Mouse (Mus musculus): ENCODE results near the gene Cacng5.

The Cacng5 gene

GRCm38 (mm10) chr11:107887342-107887741 is 27.5 kb downstream of the Cacng5 start:
- no peak for DNase-seq (ENCODE audit: low spot score in 2 of 2)

GRCm38 (mm10) chr11:107876840-107877239 is 38.0 kb downstream of the Cacng5 start:
- no peak for DNase-seq (ENCODE audit: low spot score in 2 of 2)

- DNase-seq (ENCODE audit: low spot score in 2 of 2), result no peak
Observed at GRCm38 (mm10) chr11:107875861-107876494, 38.9 kb downstream of the Cacng5 start.

GRCm38 (mm10) chr11:107872743-107873142 is 42.1 kb downstream of the Cacng5 start:
- no peak for DNase-seq (ENCODE audit: low spot score in 2 of 2)

GRCm38 (mm10) chr11:107867509-107867908 is 47.3 kb downstream of the Cacng5 start:
- DNase-seq (ENCODE audit: low spot score in 2 of 2), result no peak

GRCm38 (mm10) chr11:107865128-107865527 is 49.7 kb downstream of the Cacng5 start:
- peak in 1 of 2 experiments; percentile 28 for DNase-seq (ENCODE audit: low spot score in 2 of 2)

- peak; percentile 10 to 56 for DNase-seq (ENCODE audit: low spot score in 2 of 2)
Observed at GRCm38 (mm10) chr11:107864024-107864423, 50.8 kb downstream of the Cacng5 start.

GRCm38 (mm10) chr11:107861738-107862137 is 53.1 kb downstream of the Cacng5 start:
- DNase-seq (ENCODE audit: low spot score in 2 of 2), result no peak

- no peak for DNase-seq (ENCODE audit: low spot score in 2 of 2)
Observed at GRCm38 (mm10) chr11:107859871-107860270, 55.0 kb downstream of the Cacng5 start.

- DNase-seq (ENCODE audit: low spot score in 2 of 2), result peak in 1 of 2 experiments; percentile 6
Observed at GRCm38 (mm10) chr11:107859288-107859687, 55.6 kb downstream of the Cacng5 start.

- DNase-seq (ENCODE audit: low spot score in 2 of 2), result peak in 1 of 2 experiments; percentile 12
Observed at GRCm38 (mm10) chr11:107853088-107853487, 61.8 kb downstream of the Cacng5 start.

GRCm38 (mm10) chr11:107849621-107850020 is 65.2 kb downstream of the Cacng5 start:
- DNase-seq (ENCODE audit: low spot score in 2 of 2), result no peak

- no peak for DNase-seq (ENCODE audit: low spot score in 2 of 2)
Observed at GRCm38 (mm10) chr11:107844175-107844574, 70.7 kb downstream of the Cacng5 start.

- DNase-seq (ENCODE audit: low spot score in 2 of 2), result no peak
Observed at GRCm38 (mm10) chr11:107833351-107834040, 81.4 kb downstream of the Cacng5 start.

All from heart, adult 9 months (tissue).